Mouse (Mus musculus): Measurements from ENCODE around the gene Gstm1. TPM values are rescaled to one million over a fixed set of nuclear protein-coding genes. Genes with fewer than 3 reads are reported as not detected.

The Gstm1 gene
- polyA plus RNA-seq (2012; rRNA removed; ENCODE audit: low replicate concordance) = 1,678 and 2,863 TPM in 2 replicates

GRCm38 (mm10) chr3:108017473-108018189 is at the start of gene Gstm1:
Gene Gstm1, minus strand, starts transcription at chr3:108017973.

GRCm38 (mm10) chr3:108044394-108045140 is 26.8 kb upstream of the Gstm1 start, which contains the start of gene Gstm4:
Gene Gstm4, minus strand, starts transcription at chr3:108044894.

GRCm38 (mm10) chr3:107986041-107986562 is 31.7 kb downstream of the Gstm1 start, which contains the start of gene Gstm2:
Gene Gstm2, minus strand, starts transcription at chr3:107986453.

GRCm38 (mm10) chr3:107968724-107969395 is 48.9 kb downstream of the Gstm1 start, which contains the start of gene Gstm3:
Gene Gstm3, minus strand, starts transcription at chr3:107969283.

Other genes with a start within 250 kb of the Gstm1 start
- 122 and 277 TPM in 2 replicates for gene Eps8l3, start 140.7 kb downstream of the Gstm1 start, polyA plus RNA-seq (2012; rRNA removed; ENCODE audit: low replicate concordance)
- 7.9 and 10.3 TPM in 2 replicates for gene Gstm5, start 122.2 kb downstream of the Gstm1 start, polyA plus RNA-seq (2012; rRNA removed; ENCODE audit: low replicate concordance)
- 21.0 and 35.6 TPM in 2 replicates for gene Gstm7, start 86.2 kb downstream of the Gstm1 start, polyA plus RNA-seq (2012; rRNA removed; ENCODE audit: low replicate concordance)
- gene Gstm6, start 74.2 kb downstream of the Gstm1 start, polyA plus RNA-seq (2012; rRNA removed; ENCODE audit: low replicate concordance) = 33.2 and 37.8 TPM in 2 replicates
- gene Gstm3, start 48.7 kb downstream of the Gstm1 start, polyA plus RNA-seq (2012; rRNA removed; ENCODE audit: low replicate concordance) = 1,815 and 2,207 TPM in 2 replicates
- gene Gstm2, start 31.5 kb downstream of the Gstm1 start, polyA plus RNA-seq (2012; rRNA removed; ENCODE audit: low replicate concordance) = 58.5 and 81.9 TPM in 2 replicates
- 37.9 and 55.2 TPM in 2 replicates for gene Gstm4, start 26.9 kb upstream of the Gstm1 start, polyA plus RNA-seq (2012; rRNA removed; ENCODE audit: low replicate concordance)
- 98.1 and 166 TPM in 2 replicates for gene Ampd2, start 68.7 kb upstream of the Gstm1 start, polyA plus RNA-seq (2012; rRNA removed; ENCODE audit: low replicate concordance)
- 0.33 and 0.88 TPM in 2 replicates for gene Gnat2, start 74.8 kb upstream of the Gstm1 start, polyA plus RNA-seq (2012; rRNA removed; ENCODE audit: low replicate concordance)
- 6.3 and 6.4 TPM in 2 replicates for gene Gnai3, start 128.2 kb upstream of the Gstm1 start, polyA plus RNA-seq (2012; rRNA removed; ENCODE audit: low replicate concordance)
- not detected in 2 replicates for gene Gpr61, start 136.9 kb upstream of the Gstm1 start, polyA plus RNA-seq (2012; rRNA removed; ENCODE audit: low replicate concordance)
- 12.4 and 17.7 TPM in 2 replicates for gene Amigo1, start 168.4 kb upstream of the Gstm1 start, polyA plus RNA-seq (2012; rRNA removed; ENCODE audit: low replicate concordance)
- gene Cyb561d1, start 183.2 kb upstream of the Gstm1 start, polyA plus RNA-seq (2012; rRNA removed; ENCODE audit: low replicate concordance) = 7.8 and 8.4 TPM in 2 replicates
- 11.8 and 14.4 TPM in 2 replicates for gene Atxn7l2, start 193.0 kb upstream of the Gstm1 start, polyA plus RNA-seq (2012; rRNA removed; ENCODE audit: low replicate concordance)
- 6.7 and 11.3 TPM in 2 replicates for gene Sypl2, start 208.7 kb upstream of the Gstm1 start, polyA plus RNA-seq (2012; rRNA removed; ENCODE audit: low replicate concordance)
- gene Psma5, start 239.0 kb upstream of the Gstm1 start, polyA plus RNA-seq (2012; rRNA removed; ENCODE audit: low replicate concordance) = 12.8 and 19.8 TPM in 2 replicates

Data from duodenum, adult 2 months (tissue).